Mouse (Mus musculus) lung, embryonic 15.5 days (tissue): Measurements from ENCODE around the gene Stk39. TPM values are rescaled to one million over a fixed set of nuclear protein-coding genes. Genes with fewer than 3 reads are reported as not detected.

Experiments used
- ATAC-seq: fragments of 200-750 bp; cut with Nextera tagmentation; 2 replicates; pipeline ENCODE4 v1.8.0; 2017; ENCODE audit warnings: moderate number of reproducible peaks, borderline replicate concordance; ENCODE audit not compliant: low FRiP score, low TSS enrichment; ENCODE audit errors: extremely low read depth
- H3K27ac ChIP-seq: fragments of 300-500 bp; sonication (generic); 2 replicates; pipeline ENCODE4 v1.5.1; 2015; ENCODE audit warnings: moderate library complexity, mild to moderate bottlenecking, inconsistent platforms
- H3K27me3 ChIP-seq: fragments of 300-500 bp; sonication (generic); 2 replicates; pipeline ENCODE4 v1.6.1; 2015; ENCODE audit warnings: inconsistent platforms
- H3K36me3 ChIP-seq: fragments of 300-500 bp; sonication (generic); 2 replicates; pipeline ENCODE4 v1.6.1; 2015; ENCODE audit warnings: inconsistent platforms
- H3K4me1 ChIP-seq: fragments of 300-500 bp; sonication (generic); 2 replicates; pipeline ENCODE4 v1.6.1; 2015; ENCODE audit warnings: inconsistent platforms
- H3K4me2 ChIP-seq: fragments of 300-500 bp; sonication (generic); 2 replicates; pipeline ENCODE4 v1.6.1; 2015; ENCODE audit warnings: inconsistent platforms, mild to moderate bottlenecking, moderate library complexity
- H3K4me3 ChIP-seq: fragments of 300-500 bp; sonication (generic); 2 replicates; pipeline ENCODE4 v1.5.1; 2015; ENCODE audit warnings: mild to moderate bottlenecking, inconsistent platforms
- H3K9ac ChIP-seq: fragments of 300-500 bp; sonication (generic); 2 replicates; pipeline ENCODE4 v1.6.1; 2015; ENCODE audit warnings: inconsistent platforms
- H3K9me3 ChIP-seq: fragments of 300-500 bp; sonication (generic); 2 replicates; pipeline ENCODE4 v1.6.1; 2016; ENCODE audit warnings: inconsistent platforms
- WGBS: fragments of 180-500 bp; shearing (Covaris S2); methylation state at CpG from one replicate; pipeline ENCODE4 v1.1.7; 2015; 5-methylcytosine and 5-hydroxymethylcytosine counted together
- polyA plus RNA-seq: library from polyadenylated mRNA; unstranded; fragments of >200 nt; fragmentation: Nextera tagmentation; extraction: Ambion mirVana; gene quantifications from 2 replicates; pipeline ENCODE4 v1.2.1, GENCODE M21; 2015

The Stk39 gene
- polyA plus RNA-seq, 1 experiment from 2014 or later = 19.3 TPM

GRCm38 (mm10) chr2:68412149-68412548 lies 59.9 kb downstream of the Stk39 start:
- H3K36me3 ChIP-seq = no peaks in the 10 kb centered on the region
- H3K4me2 ChIP-seq = no peak overlapping the region
- H3K27me3 ChIP-seq = no peaks in the 10 kb centered on the region
- no peak overlapping the region for H3K27ac ChIP-seq
- peaks cover 29% of the 10 kb centered on the region for H3K4me1 ChIP-seq
- 82% methylated on average over 5 of the region's 5 CpGs for WGBS
- H3K4me3 ChIP-seq = no peak overlapping the region
- no peak for ATAC-seq
- H3K9me3 ChIP-seq = no peaks in the 10 kb centered on the region
- H3K9ac ChIP-seq = no peak overlapping the region

DNA sequence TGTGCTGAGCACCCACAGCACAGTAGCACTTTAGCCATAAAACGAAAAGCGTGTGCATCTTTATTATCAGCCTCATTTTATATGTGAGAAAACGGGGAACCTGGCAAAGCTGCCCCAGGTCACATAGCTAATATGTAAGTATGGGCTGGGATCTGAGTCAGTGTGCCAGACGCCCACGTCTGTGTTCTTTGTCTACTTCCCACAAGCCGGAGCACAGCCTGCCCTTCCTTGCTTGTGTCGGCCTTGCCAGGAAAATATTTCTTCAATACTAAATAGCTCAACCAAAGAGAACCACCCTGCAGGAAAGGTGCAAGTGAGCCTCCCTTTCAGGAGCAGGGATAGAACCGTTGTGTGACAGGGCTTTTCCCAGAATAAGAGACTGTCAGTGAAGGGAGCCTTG lies 60.9 kb downstream of the Stk39 start:
- H3K9me3 ChIP-seq = no peaks in the 10 kb centered on the region
- WGBS = 80% methylated on average over 8 of the region's 8 CpGs
- no peak overlapping the region for H3K4me3 ChIP-seq
- no peaks in the 10 kb centered on the region for H3K27me3 ChIP-seq
- H3K36me3 ChIP-seq = no peaks in the 10 kb centered on the region
- no peak overlapping the region for H3K27ac ChIP-seq
- H3K4me2 ChIP-seq = no peak overlapping the region
- no peak for ATAC-seq
- H3K9ac ChIP-seq = no peak overlapping the region
- peaks cover 38% of the 10 kb centered on the region for H3K4me1 ChIP-seq

- no peak overlapping the region for H3K27ac ChIP-seq
- no peak overlapping the region for H3K9ac ChIP-seq
- whole genome bisulfite sequencing = 57% methylated on average over 12 of the region's 12 CpGs
- no peaks in the 10 kb centered on the region for H3K27me3 ChIP-seq
- no peak overlapping the region for H3K4me3 ChIP-seq
- H3K4me2 ChIP-seq = no peak overlapping the region
- H3K36me3 ChIP-seq = no peaks in the 10 kb centered on the region
- peak; percentile 55; the same call in 1 of the 2 replicates for ATAC-seq
- H3K9me3 ChIP-seq = no peaks in the 10 kb centered on the region
- peaks cover 49% of the 10 kb centered on the region for H3K4me1 ChIP-seq
Measured at GRCm38 (mm10) chr2:68409640-68410215, 62.3 kb downstream of the Stk39 start.

- H3K4me1 ChIP-seq = peaks cover 57% of the 10 kb centered on the region
- ATAC-seq = peak; percentile 44; the same call in 1 of the 2 replicates
- H3K27ac ChIP-seq = peak overlapping the region; percentile 58; the same call in 1 of the 2 replicates
- H3K4me3 ChIP-seq = no peak overlapping the region
- H3K9me3 ChIP-seq = no peaks in the 10 kb centered on the region
- H3K36me3 ChIP-seq = no peaks in the 10 kb centered on the region
- H3K4me2 ChIP-seq = peak overlapping the region; percentile 37
- no peaks in the 10 kb centered on the region for H3K27me3 ChIP-seq
- H3K9ac ChIP-seq = no peak overlapping the region
- WGBS = 14% methylated on average over 17 of the region's 17 CpGs
Measured at GRCm38 (mm10) chr2:68408271-68408980, 63.6 kb downstream of the Stk39 start.

GRCm38 (mm10) chr2:68407179-68407950 lies 64.7 kb downstream of the Stk39 start:
- no peak overlapping the region for H3K4me2 ChIP-seq
- H3K4me3 ChIP-seq = no peak overlapping the region
- 63% methylated on average over 12 of the region's 12 CpGs for WGBS
- H3K9me3 ChIP-seq = no peaks in the 10 kb centered on the region
- peaks cover 57% of the 10 kb centered on the region for H3K4me1 ChIP-seq
- H3K36me3 ChIP-seq = no peaks in the 10 kb centered on the region
- H3K27me3 ChIP-seq = no peaks in the 10 kb centered on the region
- no peak overlapping the region for H3K9ac ChIP-seq
- 0 out of 2 replicates have a peak overlapping the region, but pooled peaks have one; percentile 15 for H3K27ac ChIP-seq
- no peak for ATAC-seq

- no peaks in the 10 kb centered on the region for H3K27me3 ChIP-seq
- H3K36me3 ChIP-seq = no peaks in the 10 kb centered on the region
- H3K4me2 ChIP-seq = peak overlapping the region; percentile 3; the same call in 1 of the 2 replicates
- H3K9me3 ChIP-seq = no peaks in the 10 kb centered on the region
- 27% methylated on average over 12 of the region's 12 CpGs for WGBS
- H3K4me3 ChIP-seq = no peak overlapping the region
- H3K9ac ChIP-seq = no peak overlapping the region
- H3K4me1 ChIP-seq = peaks cover 57% of the 10 kb centered on the region
- peak overlapping the region; percentile 15 for H3K27ac ChIP-seq
- no peak for ATAC-seq
Measured at GRCm38 (mm10) chr2:68406571-68407074, 65.4 kb downstream of the Stk39 start.

GRCm38 (mm10) chr2:68405163-68405715 lies 66.8 kb downstream of the Stk39 start:
- no peaks in the 10 kb centered on the region for H3K9me3 ChIP-seq
- peak overlapping the region; percentile 36 for H3K4me2 ChIP-seq
- 41% methylated on average over 16 of the region's 16 CpGs for WGBS
- no peaks in the 10 kb centered on the region for H3K27me3 ChIP-seq
- no peak overlapping the region for H3K9ac ChIP-seq
- H3K36me3 ChIP-seq = no peaks in the 10 kb centered on the region
- H3K4me1 ChIP-seq = peaks cover 56% of the 10 kb centered on the region
- ATAC-seq = no peak
- H3K4me3 ChIP-seq = no peak overlapping the region
- peak overlapping the region; percentile 32; the same call in 1 of the 2 replicates for H3K27ac ChIP-seq

DNA sequence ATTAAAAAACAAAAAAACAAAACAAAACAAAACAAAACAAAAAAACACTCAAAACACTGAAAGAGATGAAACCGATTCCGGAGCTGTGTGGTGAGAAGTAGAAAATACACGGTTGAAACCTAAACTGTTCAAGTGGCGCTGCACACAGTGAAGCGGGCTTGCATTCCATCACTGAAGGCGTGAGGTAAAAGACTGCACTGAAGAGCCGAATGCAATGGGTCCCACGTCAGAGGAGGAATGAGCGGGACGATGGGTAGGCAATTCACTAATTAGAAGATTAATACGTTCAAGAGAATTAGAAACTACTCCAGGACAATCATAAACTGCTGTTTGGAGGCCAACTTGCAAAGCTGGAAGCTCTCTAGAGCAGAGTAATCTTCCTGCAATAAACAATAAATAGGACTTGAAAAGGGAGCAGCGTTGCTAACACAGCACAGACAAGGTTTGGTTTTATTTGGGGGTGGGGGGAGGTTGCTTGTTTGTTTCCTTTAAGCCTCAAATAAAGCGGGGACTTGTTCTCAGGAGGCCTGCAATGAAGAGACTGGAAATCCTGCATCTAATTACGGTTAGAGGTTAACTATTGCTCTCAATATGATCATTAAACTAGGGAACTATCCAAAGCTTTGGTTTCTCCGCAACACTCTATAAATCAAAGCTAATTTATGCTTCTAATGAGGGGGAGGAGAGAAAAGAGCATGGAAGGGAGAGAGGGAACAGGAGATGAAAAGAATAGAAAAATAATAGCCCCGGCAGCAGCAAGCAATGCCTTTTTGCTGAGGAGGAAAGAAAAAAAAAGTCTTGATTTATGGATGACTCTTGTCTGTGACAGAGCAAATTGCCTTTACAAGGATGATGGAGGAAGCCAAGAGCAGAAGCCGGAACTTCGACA lies 67.5 kb downstream of the Stk39 start:
- peaks cover 49% of the 10 kb centered on the region for H3K4me1 ChIP-seq
- H3K4me2 ChIP-seq = peak overlapping the region; percentile 36
- H3K36me3 ChIP-seq = no peaks in the 10 kb centered on the region
- no peak overlapping the region for H3K9ac ChIP-seq
- no peaks in the 10 kb centered on the region for H3K27me3 ChIP-seq
- no peak overlapping the region for H3K4me3 ChIP-seq
- 0 out of 2 replicates have a peak overlapping the region, but pooled peaks have one; percentile 32 for H3K27ac ChIP-seq
- 48% methylated on average over 18 of the region's 18 CpGs for WGBS
- ATAC-seq = no peak
- H3K9me3 ChIP-seq = no peaks in the 10 kb centered on the region

DNA sequence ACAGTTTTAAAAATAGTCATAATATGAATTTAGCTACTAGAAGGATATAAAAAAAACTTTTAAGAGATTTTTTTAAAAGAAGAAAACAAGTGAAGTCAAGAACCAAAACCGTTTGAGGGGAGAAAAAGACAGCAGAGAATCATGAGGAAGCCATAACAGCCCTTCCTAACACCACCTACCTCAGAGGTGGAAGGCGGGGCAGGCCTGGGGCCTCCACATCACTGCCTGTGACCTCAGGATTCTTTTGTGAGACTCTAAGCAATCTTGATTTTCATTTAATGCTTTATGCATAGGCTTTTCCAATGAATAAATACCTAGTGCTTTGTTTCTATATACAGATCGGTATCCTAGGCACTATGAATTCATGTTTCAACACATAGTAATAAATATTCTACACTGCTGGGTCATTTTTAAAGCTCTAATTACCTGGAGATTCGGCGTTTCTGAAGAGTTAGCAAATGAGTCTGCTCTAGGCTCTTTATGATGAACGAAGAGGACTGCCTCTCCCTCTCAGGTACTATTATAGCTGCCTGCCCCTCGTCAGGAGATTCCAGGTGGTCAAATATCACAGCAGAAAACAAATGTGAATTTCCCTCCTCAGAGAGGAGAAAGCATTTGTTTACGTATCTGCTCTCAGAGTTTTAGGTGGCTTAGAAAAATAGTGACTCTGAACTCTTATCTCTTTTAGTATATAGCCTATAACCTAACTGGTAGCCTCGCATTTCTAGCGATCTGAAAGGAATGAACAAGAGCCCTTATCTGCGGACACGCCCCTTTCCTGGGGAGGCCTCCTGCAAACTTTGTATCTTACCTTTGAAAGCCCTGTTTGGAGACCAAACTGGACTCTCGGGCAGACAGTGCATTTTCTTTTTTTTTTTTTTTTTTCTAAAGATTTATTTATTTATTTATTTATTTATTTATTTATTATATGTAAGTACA lies 78.2 kb downstream of the Stk39 start:
- WGBS = 65% methylated on average over 13 of the region's 13 CpGs
- Histone ChIP-seq H3K4me1 (no peaks in the 10 kb centered on the region), H3K9me3 (no peaks in the 10 kb centered on the region), H3K9ac (no peak overlapping the region), H3K36me3 (no peaks in the 10 kb centered on the region), H3K4me2 (no peak overlapping the region), H3K4me3 (no peak overlapping the region), H3K27ac (no peak overlapping the region), H3K27me3 (no peaks in the 10 kb centered on the region)
- no peak for ATAC-seq

GRCm38 (mm10) chr2:68387824-68388582 lies 84.1 kb downstream of the Stk39 start:
- 72% methylated on average over 14 of the region's 14 CpGs for WGBS
- Histone ChIP-seq H3K36me3 (no peaks in the 10 kb centered on the region), H3K4me1 (no peaks in the 10 kb centered on the region), H3K9ac (no peak overlapping the region), H3K27ac (no peak overlapping the region), H3K4me2 (no peak overlapping the region), H3K4me3 (no peak overlapping the region), H3K9me3 (no peaks in the 10 kb centered on the region), H3K27me3 (no peaks in the 10 kb centered on the region)
- no peak for ATAC-seq
